Mouse (Mus musculus) lung, embryonic 15.5 days (tissue): ENCODE results near the gene Mdga1. TPM values are rescaled to one million over a fixed set of nuclear protein-coding genes. Genes with fewer than 3 reads are reported as not detected.

Experiments used
- ATAC-seq: fragments of 200-750 bp; cut with Nextera tagmentation; 2 replicates; pipeline ENCODE4 v1.8.0; 2017; ENCODE audit warnings: moderate number of reproducible peaks, borderline replicate concordance; ENCODE audit not compliant: low FRiP score, low TSS enrichment; ENCODE audit errors: extremely low read depth
- H3K27ac ChIP-seq: fragments of 300-500 bp; sonication (generic); 2 replicates; pipeline ENCODE4 v1.5.1; 2015; ENCODE audit warnings: moderate library complexity, mild to moderate bottlenecking, inconsistent platforms
- H3K27me3 ChIP-seq: fragments of 300-500 bp; sonication (generic); 2 replicates; pipeline ENCODE4 v1.6.1; 2015; ENCODE audit warnings: inconsistent platforms
- H3K36me3 ChIP-seq: fragments of 300-500 bp; sonication (generic); 2 replicates; pipeline ENCODE4 v1.6.1; 2015; ENCODE audit warnings: inconsistent platforms
- H3K4me1 ChIP-seq: fragments of 300-500 bp; sonication (generic); 2 replicates; pipeline ENCODE4 v1.6.1; 2015; ENCODE audit warnings: inconsistent platforms
- H3K4me2 ChIP-seq: fragments of 300-500 bp; sonication (generic); 2 replicates; pipeline ENCODE4 v1.6.1; 2015; ENCODE audit warnings: inconsistent platforms, mild to moderate bottlenecking, moderate library complexity
- H3K4me3 ChIP-seq: fragments of 300-500 bp; sonication (generic); 2 replicates; pipeline ENCODE4 v1.5.1; 2015; ENCODE audit warnings: mild to moderate bottlenecking, inconsistent platforms
- H3K9ac ChIP-seq: fragments of 300-500 bp; sonication (generic); 2 replicates; pipeline ENCODE4 v1.6.1; 2015; ENCODE audit warnings: inconsistent platforms
- H3K9me3 ChIP-seq: fragments of 300-500 bp; sonication (generic); 2 replicates; pipeline ENCODE4 v1.6.1; 2016; ENCODE audit warnings: inconsistent platforms
- WGBS: fragments of 180-500 bp; shearing (Covaris S2); methylation state at CpG from one replicate; pipeline ENCODE4 v1.1.7; 2015; 5-methylcytosine and 5-hydroxymethylcytosine counted together
- polyA plus RNA-seq: library from polyadenylated mRNA; unstranded; fragments of >200 nt; fragmentation: Nextera tagmentation; extraction: Ambion mirVana; gene quantifications from 2 replicates; pipeline ENCODE4 v1.2.1, GENCODE M21; 2015

Mdga1 gene
- polyA plus RNA-seq, 1 experiment from 2014 or later = 4.2 TPM

DNA sequence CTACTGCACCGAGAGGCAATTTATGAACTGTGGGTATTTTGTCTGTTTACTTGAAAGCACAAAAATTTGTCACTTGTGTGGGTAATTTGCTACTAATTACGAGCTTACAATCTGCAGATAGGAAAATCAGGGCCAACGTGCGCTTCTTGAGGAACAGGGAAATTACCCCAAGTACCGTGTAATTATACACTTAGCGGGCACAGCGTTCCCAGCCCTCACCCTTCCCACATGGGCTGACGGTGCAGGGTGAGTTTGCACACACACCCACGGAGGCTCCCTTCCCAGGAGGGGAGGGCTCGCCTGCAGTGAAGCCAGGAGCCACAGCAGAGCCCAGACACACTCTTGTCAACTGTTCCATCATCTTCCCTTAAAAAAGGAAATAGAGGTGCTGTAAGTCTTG, 54.1 kb downstream of the Mdga1 start:
- ATAC-seq = no peak
- H3K4me1 ChIP-seq = peaks cover 20% of the 10 kb centered on the region
- no peak overlapping the region for H3K27ac ChIP-seq
- H3K4me2 ChIP-seq = no peak overlapping the region
- H3K4me3 ChIP-seq = no peak overlapping the region
- WGBS = 74% methylated on average over 10 of the region's 10 CpGs
- no peaks in the 10 kb centered on the region for H3K9me3 ChIP-seq
- no peaks in the 10 kb centered on the region for H3K27me3 ChIP-seq
- H3K36me3 ChIP-seq = no peaks in the 10 kb centered on the region
- no peak overlapping the region for H3K9ac ChIP-seq

- 80% methylated on average over 16 of the region's 16 CpGs for WGBS
- H3K9me3 ChIP-seq = no peaks in the 10 kb centered on the region
These were observed 56.5 kb downstream of the Mdga1 start for GRCm38 (mm10) chr17:29913301-29913965.

DNA sequence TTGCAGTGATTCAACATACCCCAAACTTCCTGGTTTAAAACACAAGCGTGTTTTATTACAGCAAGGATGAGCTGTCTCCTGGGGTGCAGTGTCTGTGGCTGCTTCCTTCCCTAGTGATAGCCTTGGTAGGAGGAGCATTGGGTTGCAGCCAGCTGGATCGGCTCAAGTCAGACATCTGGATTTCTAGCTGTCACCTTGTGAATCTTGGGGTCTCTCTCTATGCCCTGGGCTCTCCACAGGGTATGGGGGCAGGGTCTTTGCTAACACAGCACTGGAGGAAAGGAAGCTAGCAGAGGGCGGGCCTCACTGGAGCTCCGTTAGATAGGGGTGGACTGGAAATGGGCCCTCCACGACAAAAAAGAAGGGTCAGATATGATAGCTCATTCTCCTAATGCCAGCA, 57.2 kb downstream of the Mdga1 start:
- peak; percentile 67; the same call in 1 of the 2 replicates for ATAC-seq
- WGBS = 33% methylated on average over 5 of the region's 5 CpGs
- H3K27me3 ChIP-seq = no peaks in the 10 kb centered on the region
- no peaks in the 10 kb centered on the region for H3K36me3 ChIP-seq
- no peak overlapping the region for H3K9ac ChIP-seq
- no peaks in the 10 kb centered on the region for H3K9me3 ChIP-seq
- H3K4me3 ChIP-seq = no peak overlapping the region
- no peak overlapping the region for H3K4me2 ChIP-seq
- no peak overlapping the region for H3K27ac ChIP-seq
- peaks cover 8% of the 10 kb centered on the region for H3K4me1 ChIP-seq

More at GRCm38 (mm10) chr17:29913301-29913965, 56.5 kb downstream of the Mdga1 start:
- Histone ChIP-seq H3K27me3 (no peaks in the 10 kb centered on the region), H3K36me3 (no peaks in the 10 kb centered on the region), H3K9ac (no peak overlapping the region), H3K4me1 (peaks cover 11% of the 10 kb centered on the region), H3K4me2 (no peak overlapping the region), H3K4me3 (no peak overlapping the region), H3K27ac (no peak overlapping the region)
- no peak for ATAC-seq

GRCm38 (mm10) chr17:29909031-29909430, 60.9 kb downstream of the Mdga1 start:
- Histone ChIP-seq H3K9me3 (no peaks in the 10 kb centered on the region), H3K4me1 (peaks cover 4% of the 10 kb centered on the region; the same call in 1 of the 2 replicates), H3K4me3 (no peak overlapping the region), H3K27ac (no peak overlapping the region), H3K36me3 (no peaks in the 10 kb centered on the region), H3K27me3 (no peaks in the 10 kb centered on the region), H3K9ac (no peak overlapping the region), H3K4me2 (no peak overlapping the region)
- no peak for ATAC-seq
- WGBS = 90% methylated on average over 7 of the region's 7 CpGs

GRCm38 (mm10) chr17:29904694-29905093, 65.2 kb downstream of the Mdga1 start:
- peaks cover 6% of the 10 kb centered on the region; the same call in 1 of the 2 replicates for H3K4me1 ChIP-seq
- ATAC-seq = no peak
- WGBS = 49% methylated on average over 5 of the region's 5 CpGs
- H3K27ac ChIP-seq = no peak overlapping the region
- H3K9ac ChIP-seq = no peak overlapping the region
- no peak overlapping the region for H3K4me2 ChIP-seq
- H3K9me3 ChIP-seq = no peaks in the 10 kb centered on the region
- no peak overlapping the region for H3K4me3 ChIP-seq
- no peaks in the 10 kb centered on the region for H3K36me3 ChIP-seq
- no peaks in the 10 kb centered on the region for H3K27me3 ChIP-seq

- Histone ChIP-seq H3K27me3 (no peaks in the 10 kb centered on the region), H3K4me2 (no peak overlapping the region), H3K4me3 (no peak overlapping the region), H3K9ac (no peak overlapping the region), H3K4me1 (peaks cover 6% of the 10 kb centered on the region; the same call in 1 of the 2 replicates), H3K36me3 (no peaks in the 10 kb centered on the region), H3K9me3 (no peaks in the 10 kb centered on the region), H3K27ac (no peak overlapping the region)
- ATAC-seq = no peak
- WGBS = 46% methylated on average over 16 of the region's 16 CpGs
These were observed 67.3 kb downstream of the Mdga1 start for GRCm38 (mm10) chr17:29902406-29903155.

- no peak for ATAC-seq
- Histone ChIP-seq H3K4me2 (no peak overlapping the region), H3K9me3 (no peaks in the 10 kb centered on the region), H3K9ac (no peak overlapping the region), H3K4me3 (no peak overlapping the region), H3K27me3 (no peaks in the 10 kb centered on the region), H3K27ac (no peak overlapping the region), H3K4me1 (peaks cover 6% of the 10 kb centered on the region; the same call in 1 of the 2 replicates), H3K36me3 (no peaks in the 10 kb centered on the region)
- WGBS = 80% methylated on average over 5 of the region's 5 CpGs
These were observed 69.6 kb downstream of the Mdga1 start for GRCm38 (mm10) chr17:29900289-29900688.

DNA sequence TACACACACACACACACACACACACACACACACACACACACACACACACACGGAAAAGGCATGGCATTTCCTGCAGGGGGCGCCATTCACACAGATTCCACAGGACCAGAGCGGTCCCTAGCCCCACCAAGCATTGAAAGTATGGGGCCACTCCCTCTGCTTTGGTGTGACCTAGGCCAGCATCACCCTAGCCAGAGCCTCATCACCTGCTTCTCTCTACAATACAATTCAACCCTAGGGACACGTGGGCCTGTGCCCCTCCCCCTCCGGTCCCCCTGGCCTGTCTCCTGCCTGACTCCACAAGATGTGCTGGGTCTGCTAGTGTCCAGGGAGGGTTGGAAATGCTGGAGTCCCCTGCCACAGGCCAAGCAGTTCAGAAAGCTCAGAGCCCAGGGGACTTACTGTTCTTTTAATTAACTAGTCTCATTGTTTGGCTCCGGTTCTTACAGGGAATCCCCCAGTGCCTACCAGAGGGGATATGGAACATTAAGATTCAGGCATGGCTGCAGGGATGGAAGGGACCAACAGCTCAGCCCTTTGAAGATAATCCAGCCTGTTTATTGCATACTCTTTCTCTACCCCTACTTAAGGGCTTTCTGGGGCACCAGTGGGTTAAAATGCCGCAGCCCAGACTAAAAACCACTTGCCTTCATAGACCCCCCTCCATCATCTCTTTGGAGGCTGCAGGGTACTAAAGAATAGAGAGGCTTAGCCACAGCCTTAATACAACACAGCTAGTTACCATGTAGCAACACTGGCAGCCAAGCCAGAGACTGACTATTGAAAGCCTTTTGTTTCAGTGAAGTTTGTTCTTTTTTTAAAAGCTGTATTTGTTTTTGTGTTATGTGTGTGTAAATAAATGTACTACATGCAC, 73.5 kb downstream of the Mdga1 start:
- Histone ChIP-seq H3K9me3 (no peaks in the 10 kb centered on the region), H3K4me2 (no peak overlapping the region), H3K27me3 (peaks cover 5% of the 10 kb centered on the region; the same call in 1 of the 2 replicates), H3K4me1 (no peaks in the 10 kb centered on the region), H3K27ac (no peak overlapping the region), H3K36me3 (no peaks in the 10 kb centered on the region), H3K4me3 (no peak overlapping the region), H3K9ac (no peak overlapping the region)
- no peak for ATAC-seq
- WGBS = 22% methylated on average over 7 of the region's 7 CpGs

DNA sequence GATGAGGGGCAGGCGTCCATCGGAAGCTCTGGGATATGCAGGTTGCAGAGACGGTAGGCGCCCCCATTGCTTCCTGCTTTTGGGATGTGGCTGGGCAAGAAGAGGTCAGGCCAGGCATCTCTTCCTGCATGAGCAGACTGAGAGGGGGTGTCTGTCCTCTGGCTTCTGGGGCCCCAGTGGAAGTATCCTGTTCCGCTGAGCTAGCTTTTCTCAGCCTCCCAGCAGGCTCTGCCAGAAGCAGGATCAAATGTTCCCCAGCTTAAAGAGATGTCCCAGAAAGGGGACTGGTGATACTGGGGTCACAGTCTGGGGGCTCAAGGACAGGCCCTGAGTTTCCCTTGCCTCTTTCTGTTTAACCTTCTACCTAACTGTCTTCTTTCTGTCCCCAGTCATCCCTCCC, 74.3 kb downstream of the Mdga1 start:
- no peak for ATAC-seq
- no peak overlapping the region for H3K4me2 ChIP-seq
- peaks cover 14% of the 10 kb centered on the region for H3K27me3 ChIP-seq
- no peak overlapping the region for H3K4me3 ChIP-seq
- no peak overlapping the region for H3K27ac ChIP-seq
- no peaks in the 10 kb centered on the region for H3K9me3 ChIP-seq
- no peak overlapping the region for H3K9ac ChIP-seq
- H3K4me1 ChIP-seq = no peaks in the 10 kb centered on the region
- 78% methylated on average over 5 of the region's 5 CpGs for WGBS
- no peaks in the 10 kb centered on the region for H3K36me3 ChIP-seq

DNA sequence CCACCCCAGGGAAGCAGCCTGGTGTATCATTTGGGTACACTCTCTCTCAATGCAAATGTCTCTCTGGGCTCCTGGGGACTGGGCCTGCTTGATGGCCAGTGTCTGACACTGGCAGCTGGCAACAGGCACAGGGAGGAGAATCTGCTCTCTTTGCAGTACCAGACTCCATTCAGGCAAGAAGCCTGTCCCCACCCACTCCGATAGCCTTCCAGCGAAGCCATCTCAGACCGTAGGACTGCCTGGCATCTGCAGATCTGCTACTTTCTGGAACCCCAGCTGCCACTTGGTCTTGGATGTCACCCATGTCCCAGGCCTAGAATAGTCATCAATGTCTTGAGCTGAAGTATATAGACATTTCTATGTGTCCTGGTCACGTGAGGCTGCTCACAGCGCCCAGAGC, 74.9 kb downstream of the Mdga1 start:
- ATAC-seq = no peak
- Histone ChIP-seq H3K4me1 (no peaks in the 10 kb centered on the region), H3K9me3 (no peaks in the 10 kb centered on the region), H3K27me3 (peaks cover 20% of the 10 kb centered on the region), H3K4me3 (no peak overlapping the region), H3K27ac (no peak overlapping the region), H3K36me3 (no peaks in the 10 kb centered on the region), H3K9ac (no peak overlapping the region), H3K4me2 (no peak overlapping the region)
- 85% methylated on average over 5 of the region's 5 CpGs for WGBS

GRCm38 (mm10) chr17:29890451-29891110, 79.3 kb downstream of the Mdga1 start:
- Histone ChIP-seq H3K36me3 (no peaks in the 10 kb centered on the region), H3K4me1 (peaks cover 28% of the 10 kb centered on the region), H3K27ac (no peak overlapping the region), H3K4me3 (no peak overlapping the region), H3K9ac (no peak overlapping the region), H3K4me2 (no peak overlapping the region), H3K9me3 (no peaks in the 10 kb centered on the region), H3K27me3 (peaks cover 59% of the 10 kb centered on the region)
- no peak for ATAC-seq
- 49% methylated on average over 7 of the region's 7 CpGs for WGBS
